9 mouse cellular contexts compared by ENCODE assay signal in genomic region chr15:78542098-78542766, GRCm38 (mm10). TPM values are rescaled to one million over a fixed set of nuclear protein-coding genes. Genes with fewer than 3 reads are reported as not detected.
DNase-seq lines count a peak whose midpoint lies in the region; ATAC-seq and TF ChIP-seq lines count a peak whose summit lies in the region.
"Had no signal": no experiment of that assay in that cellular context is flagged by ENCODE, and none has a peak within 500 bp of the region (broad histone marks: within the 10 kb centered on the region; RNA-seq: fewer than 3 reads in every experiment).

No protein-coding gene starts in this region.

- no peaks in the 10 kb centered on the region for H3K9me3 ChIP-seq in heart, embryonic 16.5 days (replicated peaks; ENCODE audit: control insufficient read depth, low read length)
- H3K9me3 ChIP-seq in lung, embryonic 15.5 days = no peaks in the 10 kb centered on the region
- no peaks in the 10 kb centered on the region for H3K9me3 ChIP-seq in intestine, postnatal 0 days (ENCODE audit: control insufficient read depth)
- H3K9me3 ChIP-seq: limb, embryonic 13.5 days had no signal

- DNase-seq in heart, adult 9 months (ENCODE audit: low spot score in 2 of 2) = no peak
- no peak for DNase-seq in lung, postnatal 25 days (ENCODE audit: low spot score)
- DNase-seq in cerebellum, adult 9-11 months = peak; percentile 80
- no peak for DNase-seq in right cerebral cortex, adult 18-20 months
- DNase-seq: adrenal gland, postnatal 14 days had no signal

- H3K4me1 ChIP-seq in heart, embryonic 16.5 days (ENCODE audit: control insufficient read depth, insufficient read depth, low read length) = peaks cover 24% of the 10 kb centered on the region
- H3K4me1 ChIP-seq in lung, embryonic 15.5 days = peaks cover 15% of the 10 kb centered on the region; the same call in 1 of the 2 replicates
- H3K4me1 ChIP-seq in intestine, postnatal 0 days (replicated peaks; ENCODE audit: control insufficient read depth, insufficient read depth, low read length) = no peaks in the 10 kb centered on the region

- TF ChIP-seq CTCF in intestine, postnatal 0 days (IDR thresholded peaks at IDR 0.05; ENCODE audit: low read depth) = no peak

- H3K27ac ChIP-seq in heart, embryonic 16.5 days (ENCODE audit: low read length) = peak overlapping the region; percentile 49; the same call in 1 of the 2 replicates
- 0 out of 2 replicates have a peak overlapping the region, but pooled peaks have one; percentile 37 for H3K27ac ChIP-seq in lung, embryonic 15.5 days
- no peak overlapping the region for H3K27ac ChIP-seq in intestine, postnatal 0 days (ENCODE audit: low read depth, low read length)
- H3K27ac ChIP-seq: limb, embryonic 13.5 days had no signal

- H3K4me2 ChIP-seq in heart, embryonic 16.5 days (ENCODE audit: low read depth, low read length) = no peak overlapping the region
- H3K4me2 ChIP-seq in lung, embryonic 15.5 days = no peak overlapping the region
- no peak overlapping the region for H3K4me2 ChIP-seq in intestine, postnatal 0 days (replicated peaks; ENCODE audit: low read depth)
- H3K4me2 ChIP-seq: limb, embryonic 13.5 days had no signal

- ATAC-seq in heart, embryonic 16.5 days (replicated peaks; ENCODE audit: extremely low read depth, insufficient read depth, low FRiP score) = no peak; the same call in 1 of the 2 replicates
- ATAC-seq in lung, embryonic 15.5 days (ENCODE audit: borderline replicate concordance, extremely low read depth, low FRiP score, low TSS enrichment) = no peak
- peak; percentile 68 for ATAC-seq in intestine, postnatal 0 days

- no peaks in the 10 kb centered on the region for H3K36me3 ChIP-seq in heart, embryonic 16.5 days (ENCODE audit: control insufficient read depth, insufficient read depth)
- no peaks in the 10 kb centered on the region for H3K36me3 ChIP-seq in lung, embryonic 15.5 days
- H3K36me3 ChIP-seq in intestine, postnatal 0 days (ENCODE audit: control insufficient read depth, insufficient read depth) = no peaks in the 10 kb centered on the region
- H3K36me3 ChIP-seq: limb, embryonic 13.5 days had no signal

- WGBS in heart, embryonic 16.5 days = 79% methylated on average over 3 of the region's 3 CpGs
- WGBS in lung, embryonic 15.5 days = 62% methylated on average over 3 of the region's 3 CpGs
- WGBS in intestine, postnatal 0 days = 57% methylated on average over 3 of the region's 3 CpGs

- H3K9ac ChIP-seq in heart, embryonic 16.5 days (ENCODE audit: low read length) = no peak overlapping the region
- H3K9ac ChIP-seq in lung, embryonic 15.5 days = no peak overlapping the region
- no peak overlapping the region for H3K9ac ChIP-seq in intestine, postnatal 0 days (ENCODE audit: low read depth, low read length)
- H3K9ac ChIP-seq: limb, embryonic 13.5 days had no signal

- H3K27me3 ChIP-seq in heart, embryonic 16.5 days (ENCODE audit: control insufficient read depth, insufficient read depth, low read length) = peaks cover 22% of the 10 kb centered on the region
- H3K27me3 ChIP-seq in lung, embryonic 15.5 days = peaks cover 13% of the 10 kb centered on the region; the same call in 1 of the 2 replicates
- peaks cover 11% of the 10 kb centered on the region; the same call in 1 of the 2 replicates for H3K27me3 ChIP-seq in intestine, postnatal 0 days (replicated peaks; ENCODE audit: control insufficient read depth, insufficient read depth, low read length)

- no peak overlapping the region for H3K4me3 ChIP-seq in heart, embryonic 16.5 days (ENCODE audit: low read length)
- H3K4me3 ChIP-seq in lung, embryonic 15.5 days = no peak overlapping the region
- no peak overlapping the region for H3K4me3 ChIP-seq in intestine, postnatal 0 days (ENCODE audit: low read depth, low read length)
- H3K4me3 ChIP-seq: limb, embryonic 13.5 days had no signal

RNA-seq across cellular contexts. Expression of gene Sstr3, which starts 2.3 kb away (rescaled TPM):
- 0.09 TPM in 1 of 2 replicates, not detected in the other for polyA plus RNA-seq in heart, embryonic 16.5 days (2015; fragmentation: Nextera tagmentation; extraction: Ambion mirVana)
- 0.05 TPM in 1 of 2 replicates, not detected in the other for polyA plus RNA-seq in lung, embryonic 15.5 days (2015; fragmentation: Nextera tagmentation; extraction: Ambion mirVana)
- 0.05 and 0.10 TPM in 2 replicates for polyA plus RNA-seq in intestine, postnatal 0 days (2015; fragmentation: Nextera tagmentation; extraction: Ambion mirVana)
- polyA plus RNA-seq: limb, embryonic 13.5 days had no signal

RNA-seq across cellular contexts. Expression of gene C1qtnf6, which starts 11.0 kb away (rescaled TPM):
- 33.1 and 33.5 TPM in 2 replicates for polyA plus RNA-seq in heart, embryonic 16.5 days (2015; fragmentation: Nextera tagmentation; extraction: Ambion mirVana)
- polyA plus RNA-seq in lung, embryonic 15.5 days (2015; fragmentation: Nextera tagmentation; extraction: Ambion mirVana) = 31.1 and 33.1 TPM in 2 replicates
- 14.3 and 16.0 TPM in 2 replicates for polyA plus RNA-seq in intestine, postnatal 0 days (2015; fragmentation: Nextera tagmentation; extraction: Ambion mirVana)

RNA-seq across cellular contexts. Expression of gene Rac2, which starts 30.4 kb away (rescaled TPM):
- 38.2 and 88.5 TPM in 2 replicates for polyA plus RNA-seq in heart, embryonic 16.5 days (2015; fragmentation: Nextera tagmentation; extraction: Ambion mirVana)
- 17.5 and 27.3 TPM in 2 replicates for polyA plus RNA-seq in lung, embryonic 15.5 days (2015; fragmentation: Nextera tagmentation; extraction: Ambion mirVana)
- 9.0 and 9.9 TPM in 2 replicates for polyA plus RNA-seq in intestine, postnatal 0 days (2015; fragmentation: Nextera tagmentation; extraction: Ambion mirVana)

RNA-seq across cellular contexts. Expression of gene Il2rb, which starts 47.2 kb away (rescaled TPM):
- polyA plus RNA-seq in heart, embryonic 16.5 days (2015; fragmentation: Nextera tagmentation; extraction: Ambion mirVana) = 1.8 and 4.9 TPM in 2 replicates
- polyA plus RNA-seq in lung, embryonic 15.5 days (2015; fragmentation: Nextera tagmentation; extraction: Ambion mirVana) = 0.25 and 1.3 TPM in 2 replicates
- polyA plus RNA-seq in intestine, postnatal 0 days (2015; fragmentation: Nextera tagmentation; extraction: Ambion mirVana) = 0.58 and 0.63 TPM in 2 replicates

RNA-seq across cellular contexts. Expression of gene Cyth4, which starts 54.6 kb away (rescaled TPM):
- polyA plus RNA-seq in heart, embryonic 16.5 days (2015; fragmentation: Nextera tagmentation; extraction: Ambion mirVana) = 7.0 and 9.6 TPM in 2 replicates
- polyA plus RNA-seq in lung, embryonic 15.5 days (2015; fragmentation: Nextera tagmentation; extraction: Ambion mirVana) = 10.7 and 13.0 TPM in 2 replicates
- polyA plus RNA-seq in intestine, postnatal 0 days (2015; fragmentation: Nextera tagmentation; extraction: Ambion mirVana) = 2.5 and 3.1 TPM in 2 replicates
